Mouse (Mus musculus): ENCODE results near the gene Cyp2d11.

GRCm38 (mm10) chr15:82374437-82374836 is 19.4 kb downstream of the Cyp2d11 start:
- TF ChIP-seq POLR2A (IDR thresholded peaks at IDR 0.05; ENCODE audit: borderline replicate concordance, extremely low read depth, insufficient read depth, insufficient read length, poor library complexity, severe bottlenecking) (no peak), CTCF (IDR thresholded peaks at IDR 0.05; ENCODE audit: borderline replicate concordance, extremely low read depth, insufficient read depth, insufficient read length) (no peak)
